Mouse (Mus musculus) erythroblast, embryonic 14.5 days (primary cell): ENCODE data around the gene Slc2a4. TPM values are rescaled to one million over a fixed set of nuclear protein-coding genes. Genes with fewer than 3 reads are reported as not detected.

Source experiments
- H3K27me3 ChIP-seq: 2 replicates; pipeline ENCODE4 v1.6.1; 2012; ENCODE audit warnings: inconsistent platforms; ENCODE audit not compliant: control insufficient read depth
- H3K36me3 ChIP-seq: 2 replicates; pipeline ENCODE4 v1.6.1; 2012; ENCODE audit warnings: mild to moderate bottlenecking, inconsistent platforms; ENCODE audit not compliant: control insufficient read depth
- H3K4me1 ChIP-seq: 2 replicates; pipeline ENCODE4 v1.6.1; 2012; ENCODE audit warnings: inconsistent platforms; ENCODE audit not compliant: control insufficient read depth
- H3K4me3 ChIP-seq: replicated peaks from 2 replicates; pipeline ENCODE3; 2012; ENCODE audit warnings: moderate library complexity, mild to moderate bottlenecking, inconsistent platforms
- H3K9me3 ChIP-seq: 2 replicates; pipeline ENCODE4 v1.6.1; 2012; ENCODE audit warnings: low read length, inconsistent platforms, mixed read lengths; ENCODE audit not compliant: control insufficient read depth
- GATA1 ChIP-seq: IDR thresholded peaks from 2 replicates; pipeline ENCODE4 v1.6.1; 2012; ENCODE audit warnings: low read length, inconsistent platforms, mixed read lengths
- TAL1 ChIP-seq: IDR thresholded peaks from 3 replicates; pipeline ENCODE4 v1.6.1; 2012; ENCODE audit warnings: low read length, inconsistent platforms, mixed read lengths
- polyA plus RNA-seq: library from polyadenylated mRNA; stranded (reverse); fragments of >175 nt; gene quantifications from 2 replicates; pipeline ENCODE4 v1.2.3, GENCODE M21; 2012

The Slc2a4 gene
- polyA plus RNA-seq, 1 experiment = 7.7 TPM

DNA sequence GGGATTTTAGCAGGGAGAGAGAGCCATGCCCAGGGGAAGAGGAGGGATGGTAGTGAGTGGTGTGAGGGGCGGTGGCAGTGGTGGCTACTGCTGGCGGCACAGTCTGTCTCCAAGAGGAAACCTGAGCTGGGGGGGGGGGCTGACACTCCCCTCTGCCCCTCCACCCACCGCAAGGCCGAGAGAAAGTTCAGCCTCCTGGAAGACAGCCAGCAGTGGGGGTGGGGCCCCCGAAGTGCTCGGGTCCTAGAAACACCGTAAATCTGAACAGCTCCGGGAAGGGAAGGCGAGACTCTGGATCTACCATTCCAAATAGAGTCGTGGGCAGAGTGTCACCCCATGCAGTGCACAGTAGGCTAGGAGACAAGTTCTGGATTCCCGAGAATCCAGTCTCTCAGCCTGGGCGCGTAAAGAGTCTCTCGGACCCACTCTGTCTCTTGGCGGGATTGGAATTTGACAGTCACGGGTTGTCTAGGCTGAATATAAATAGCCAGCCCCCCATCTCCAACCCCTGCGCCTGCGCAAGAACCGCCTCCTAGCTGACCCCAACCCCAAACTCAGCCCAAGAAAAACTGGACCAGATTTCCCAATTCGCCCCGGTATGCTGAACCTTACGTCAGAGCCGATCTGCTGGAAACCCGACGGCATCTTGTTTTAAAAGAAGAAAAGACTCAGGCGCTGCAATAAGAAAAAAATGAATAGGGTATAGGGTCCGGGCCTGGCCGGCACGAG lies 487 bp downstream of the Slc2a4 start:
- peaks cover 40% of the 10 kb centered on the region for H3K27me3 ChIP-seq
- peak overlapping the region; percentile 86 for H3K4me3 ChIP-seq
- TF ChIP-seq TAL1 = no peak
- TF ChIP-seq GATA1 = no peak
- no peaks in the 10 kb centered on the region; the same call in 1 of the 2 replicates for H3K9me3 ChIP-seq
- H3K4me1 ChIP-seq = peaks cover 65% of the 10 kb centered on the region
- peaks cover 51% of the 10 kb centered on the region for H3K36me3 ChIP-seq

DNA sequence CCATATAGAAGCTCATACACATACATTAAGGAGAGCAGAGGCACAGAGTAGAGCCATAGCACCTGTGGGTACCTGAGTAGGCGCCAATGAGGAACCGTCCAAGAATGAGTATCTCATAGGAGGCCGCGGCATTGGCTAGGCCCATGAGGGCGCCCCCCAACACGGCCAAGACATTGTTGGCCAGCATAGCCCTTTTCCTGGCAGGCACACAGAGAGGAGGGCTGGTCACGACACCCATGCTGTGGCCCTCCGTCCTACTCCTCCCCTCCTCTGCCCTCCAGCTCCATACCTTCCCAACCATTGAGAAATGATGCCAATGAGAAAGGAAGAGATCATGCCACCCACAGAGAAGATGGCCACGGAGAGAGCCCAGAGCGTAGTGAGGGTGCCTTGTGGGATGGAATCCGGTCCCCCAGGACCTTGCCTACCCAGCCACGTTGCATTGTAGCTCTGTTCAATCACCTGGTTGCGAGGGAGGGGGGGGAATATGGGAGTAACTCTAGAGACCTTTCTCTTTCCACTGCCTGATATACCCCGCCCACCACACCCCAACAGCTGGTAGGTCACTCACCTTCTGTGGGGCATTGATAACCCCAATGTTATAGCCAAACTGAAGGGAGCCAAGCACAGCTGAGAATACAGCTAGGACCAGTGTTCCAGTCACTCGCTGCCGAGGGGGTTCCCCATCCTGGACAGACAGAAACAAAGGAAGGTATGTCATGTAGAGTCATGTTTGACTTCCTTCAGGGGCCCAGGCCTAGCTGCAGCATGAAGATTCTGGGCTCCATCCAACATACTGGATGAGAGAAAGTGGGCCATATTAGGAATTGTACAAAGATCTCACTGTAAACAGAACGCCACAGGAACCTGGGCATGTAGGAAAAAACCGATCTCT lies 1.7 kb downstream of the Slc2a4 start:
- peaks cover 70% of the 10 kb centered on the region for H3K4me1 ChIP-seq
- TF ChIP-seq TAL1 = peak; percentile 94
- peak; percentile 89 for TF ChIP-seq GATA1
- peaks cover 30% of the 10 kb centered on the region for H3K27me3 ChIP-seq
- peak overlapping the region; percentile 86 for H3K4me3 ChIP-seq
- H3K36me3 ChIP-seq = peaks cover 62% of the 10 kb centered on the region
- H3K9me3 ChIP-seq = no peaks in the 10 kb centered on the region; the same call in 1 of the 2 replicates

GRCm38 (mm10) chr11:69945216-69945615 lies 2.8 kb downstream of the Slc2a4 start:
- Histone ChIP-seq H3K9me3 (no peaks in the 10 kb centered on the region; the same call in 1 of the 2 replicates), H3K27me3 (peaks cover 25% of the 10 kb centered on the region), H3K36me3 (peaks cover 68% of the 10 kb centered on the region), H3K4me1 (peaks cover 71% of the 10 kb centered on the region), H3K4me3 (peak overlapping the region; percentile 86)
- TF ChIP-seq GATA1 (no peak), TAL1 (no peak)

DNA sequence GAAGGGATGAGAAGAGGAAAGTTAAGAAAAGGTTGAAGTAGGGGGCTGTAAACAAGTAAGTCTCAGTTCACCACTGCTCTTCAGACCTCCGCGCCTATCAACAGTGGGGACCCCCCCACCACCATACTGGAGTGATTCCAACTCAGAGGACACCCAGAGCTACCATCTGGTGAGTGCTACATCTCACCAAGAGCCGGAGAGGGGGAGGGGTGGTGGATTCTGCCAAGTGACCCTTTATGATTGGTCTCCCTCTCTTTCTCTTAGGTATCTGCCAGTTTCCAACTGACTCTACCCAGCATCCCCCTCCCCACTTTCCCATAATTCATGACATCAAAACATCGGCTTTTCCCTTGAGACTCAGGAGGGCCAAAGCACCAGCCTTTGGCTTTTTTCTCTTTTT lies 7.0 kb downstream of the Slc2a4 start:
- peaks cover 51% of the 10 kb centered on the region for H3K36me3 ChIP-seq
- H3K27me3 ChIP-seq = peaks cover 61% of the 10 kb centered on the region
- H3K9me3 ChIP-seq = peaks cover 7% of the 10 kb centered on the region
- no peak for TF ChIP-seq TAL1
- TF ChIP-seq GATA1 = no peak
- H3K4me1 ChIP-seq = peaks cover 78% of the 10 kb centered on the region
- no peak overlapping the region for H3K4me3 ChIP-seq

- peaks cover 17% of the 10 kb centered on the region for H3K9me3 ChIP-seq
- H3K36me3 ChIP-seq = peaks cover 39% of the 10 kb centered on the region
- TF ChIP-seq GATA1 (no peak), TAL1 (no peak)
- no peak overlapping the region for H3K4me3 ChIP-seq
- peaks cover 71% of the 10 kb centered on the region for H3K27me3 ChIP-seq
- H3K4me1 ChIP-seq = peaks cover 78% of the 10 kb centered on the region
Measured at GRCm38 (mm10) chr11:69939731-69940130, 8.3 kb downstream of the Slc2a4 start.

GRCm38 (mm10) chr11:69939181-69939580 lies 8.8 kb downstream of the Slc2a4 start:
- H3K4me1 ChIP-seq = peaks cover 78% of the 10 kb centered on the region
- peaks cover 74% of the 10 kb centered on the region for H3K27me3 ChIP-seq

GRCm38 (mm10) chr11:69938401-69938979 lies 9.5 kb downstream of the Slc2a4 start:
- Histone ChIP-seq H3K27me3 (peaks cover 78% of the 10 kb centered on the region), H3K9me3 (peaks cover 17% of the 10 kb centered on the region), H3K36me3 (peaks cover 27% of the 10 kb centered on the region), H3K4me1 (peaks cover 77% of the 10 kb centered on the region), H3K4me3 (no peak overlapping the region)
- no peak for TF ChIP-seq GATA1
- TF ChIP-seq TAL1 = no peak

More at GRCm38 (mm10) chr11:69939181-69939580, 8.8 kb downstream of the Slc2a4 start:
- Histone ChIP-seq H3K9me3 (peaks cover 17% of the 10 kb centered on the region), H3K4me3 (no peak overlapping the region), H3K36me3 (peaks cover 34% of the 10 kb centered on the region)
- no peak for TF ChIP-seq TAL1
- no peak for TF ChIP-seq GATA1

DNA sequence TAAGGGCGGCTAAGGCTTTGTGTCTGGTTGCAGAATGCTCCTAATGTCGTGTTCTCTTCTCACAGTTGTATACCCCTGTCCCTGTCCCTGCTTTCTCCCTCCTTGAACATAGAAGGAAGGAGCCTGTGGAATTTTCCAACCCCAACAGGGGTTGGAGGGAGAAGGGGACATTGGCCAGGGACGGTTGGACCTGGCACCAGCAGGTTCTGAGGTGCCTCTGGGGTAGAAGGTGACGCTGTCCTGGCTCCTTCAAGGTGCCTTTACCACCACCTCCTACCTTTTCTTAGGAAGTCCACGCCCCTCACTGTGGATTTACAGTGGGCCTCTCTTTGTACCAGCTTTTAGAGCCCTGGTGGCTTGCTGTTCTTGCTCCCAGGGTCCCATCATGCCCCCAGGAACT lies 10.2 kb downstream of the Slc2a4 start:
- Histone ChIP-seq H3K4me3 (no peak overlapping the region), H3K4me1 (peaks cover 70% of the 10 kb centered on the region), H3K27me3 (peaks cover 72% of the 10 kb centered on the region), H3K9me3 (peaks cover 17% of the 10 kb centered on the region), H3K36me3 (peaks cover 20% of the 10 kb centered on the region)
- TF ChIP-seq TAL1 (no peak), GATA1 (no peak)

GRCm38 (mm10) chr11:69937385-69937784 lies 10.6 kb downstream of the Slc2a4 start:
- TF ChIP-seq TAL1 (no peak), GATA1 (no peak)
- peaks cover 17% of the 10 kb centered on the region for H3K9me3 ChIP-seq
- no peak overlapping the region for H3K4me3 ChIP-seq
- peaks cover 16% of the 10 kb centered on the region for H3K36me3 ChIP-seq
- H3K4me1 ChIP-seq = peaks cover 66% of the 10 kb centered on the region
- H3K27me3 ChIP-seq = peaks cover 70% of the 10 kb centered on the region
